ENCODE assay signal across 12 mouse cellular contexts in the genomic region with DNA sequence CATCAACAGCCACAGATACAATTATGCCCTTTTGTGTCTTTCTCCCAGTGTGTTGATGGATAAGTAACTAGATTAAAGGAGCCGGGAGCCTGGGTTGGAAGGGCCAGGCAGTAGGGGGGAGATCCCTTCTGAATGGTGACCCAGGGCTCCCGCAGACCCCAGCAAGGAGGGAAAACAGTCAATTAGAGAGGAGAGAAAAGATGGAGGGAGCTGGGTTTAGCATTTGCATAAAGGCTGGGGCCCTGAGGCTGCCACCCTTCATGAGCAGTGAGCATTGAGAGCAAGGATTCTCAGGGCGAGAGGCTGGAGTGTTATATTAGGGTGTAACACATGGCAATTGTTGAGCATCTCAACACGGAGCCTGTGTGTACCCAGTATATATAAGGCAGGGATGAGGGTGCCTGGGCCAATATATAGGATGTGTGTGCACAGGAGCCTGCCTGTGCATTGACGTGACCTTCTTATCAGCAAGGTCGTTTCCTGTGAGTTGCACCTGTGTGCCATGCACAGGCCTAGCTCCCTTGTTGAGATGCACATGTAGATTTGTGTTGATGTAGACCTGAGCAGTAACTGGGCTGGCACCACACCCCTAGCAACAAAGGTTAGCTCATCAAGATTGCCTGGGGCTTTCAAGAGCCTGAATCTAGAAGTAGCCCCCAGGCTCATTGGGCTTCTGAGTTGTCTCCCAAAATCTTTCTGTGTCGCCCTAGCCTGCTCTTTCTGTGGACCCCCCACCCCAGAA.
A peak's percentile ranks its signal among the peaks of the same experiment; 100 is the strongest.
DNase-seq lines count a peak whose midpoint lies in the region; ATAC-seq and TF ChIP-seq lines count a peak whose summit lies in the region.
"Had no signal": no experiment of that assay in that cellular context is flagged by ENCODE, and none has a peak within 500 bp of the region (broad histone marks: within the 10 kb centered on the region; RNA-seq: fewer than 3 reads in every experiment).

No protein-coding gene starts in this region.

- no peak overlapping the region for H3K27ac ChIP-seq in liver, embryonic 11.5 days (ENCODE audit: low read depth, low read length)
- H3K27ac ChIP-seq in forebrain, postnatal 0 days (ENCODE audit: low read depth, low read length): no peak overlapping the region
- H3K27ac ChIP-seq in midbrain, embryonic 14.5 days (replicated peaks; ENCODE audit: low read depth, low read length): peak overlapping the region; percentile 74
- H3K27ac ChIP-seq: liver, embryonic 14.5 days had no signal

- no peaks in the 10 kb centered on the region for H3K27me3 ChIP-seq in liver, embryonic 11.5 days (replicated peaks; ENCODE audit: control insufficient read depth, insufficient read depth, low read length)
- no peaks in the 10 kb centered on the region for H3K27me3 ChIP-seq in forebrain, postnatal 0 days (ENCODE audit: insufficient read depth, low read length)
- no peaks in the 10 kb centered on the region for H3K27me3 ChIP-seq in midbrain, embryonic 14.5 days (ENCODE audit: control insufficient read depth, insufficient read depth, low read length)

- no peak for TF ChIP-seq CTCF in forebrain, postnatal 0 days (IDR thresholded peaks at IDR 0.05; ENCODE audit: low read depth)

- 0 out of 2 replicates have a peak, but pooled peaks have one; percentile 31 for ATAC-seq in liver, embryonic 11.5 days (replicated peaks; ENCODE audit: low FRiP score)
- ATAC-seq in forebrain, postnatal 0 days: peak; percentile 62
- peak; percentile 28; the same call in 1 of the 2 replicates for ATAC-seq in midbrain, embryonic 14.5 days (ENCODE audit: low FRiP score, low TSS enrichment)
- no peak for ATAC-seq in activated CD4-positive, CD25-positive, alpha-beta regulatory T cell, adult 4 months

- DNase-seq in liver, embryonic 11.5 days (ENCODE audit: low spot score): peak; percentile 22
- DNase-seq in liver: no peak
- DNase-seq in forebrain, postnatal 0 days: peak; percentile 25
- DNase-seq in midbrain, embryonic 14.5 days: peak; percentile 39
- DNase-seq in spleen, postnatal 10 days (ENCODE audit: low spot score in 2 of 2): no peak
- DNase-seq in right cerebral cortex, postnatal 25 days: no peak
- no peak for DNase-seq in B cell, adult 2 months
- DNase-seq: cerebellum, postnatal 10 days; thymus, adult 18-20 months had no signal

- H3K9me3 ChIP-seq in liver, embryonic 11.5 days (ENCODE audit: control insufficient read depth, low read length): no peaks in the 10 kb centered on the region
- H3K9me3 ChIP-seq in forebrain, postnatal 0 days (ENCODE audit: low read length): no peaks in the 10 kb centered on the region
- no peaks in the 10 kb centered on the region for H3K9me3 ChIP-seq in midbrain, embryonic 14.5 days (ENCODE audit: control insufficient read depth, low read length)

- no peak overlapping the region for H3K4me3 ChIP-seq in liver, embryonic 11.5 days (ENCODE audit: low read depth, low read length)
- no peak overlapping the region for H3K4me3 ChIP-seq in forebrain, postnatal 0 days (ENCODE audit: low read depth, low read length)
- no peak overlapping the region for H3K4me3 ChIP-seq in midbrain, embryonic 14.5 days (replicated peaks; ENCODE audit: low read depth, low read length)
- H3K4me3 ChIP-seq: erythroblast, embryonic 14.5 days had no signal

- no peaks in the 10 kb centered on the region for H3K36me3 ChIP-seq in liver, embryonic 11.5 days (ENCODE audit: control insufficient read depth, insufficient read depth, low read length)
- no peaks in the 10 kb centered on the region for H3K36me3 ChIP-seq in forebrain, postnatal 0 days (ENCODE audit: insufficient read depth)
- H3K36me3 ChIP-seq in midbrain, embryonic 14.5 days (ENCODE audit: control insufficient read depth, insufficient read depth, low read length): no peaks in the 10 kb centered on the region

- no peaks in the 10 kb centered on the region for H3K4me1 ChIP-seq in liver, embryonic 11.5 days (replicated peaks; ENCODE audit: control insufficient read depth, insufficient read depth, low read length)
- H3K4me1 ChIP-seq in forebrain, postnatal 0 days (ENCODE audit: insufficient read depth): no peaks in the 10 kb centered on the region
- peaks cover 16% of the 10 kb centered on the region; the same call in 1 of the 2 replicates for H3K4me1 ChIP-seq in midbrain, embryonic 14.5 days (ENCODE audit: control insufficient read depth, insufficient read depth, low read length)

- WGBS in liver, embryonic 11.5 days: 44% methylated on average over 7 of the region's 7 CpGs
- 30% methylated on average over 7 of the region's 7 CpGs for WGBS in forebrain, postnatal 0 days
- 33% methylated on average over 7 of the region's 7 CpGs for WGBS in midbrain, embryonic 14.5 days

- no peak overlapping the region for H3K9ac ChIP-seq in liver, embryonic 11.5 days (ENCODE audit: low read depth, low read length)
- no peak overlapping the region for H3K9ac ChIP-seq in forebrain, postnatal 0 days
- H3K9ac ChIP-seq in midbrain, embryonic 14.5 days (replicated peaks; ENCODE audit: low read length): no peak overlapping the region
- H3K9ac ChIP-seq: liver, embryonic 14.5 days had no signal

- no peak overlapping the region for H3K4me2 ChIP-seq in liver, embryonic 11.5 days
- no peak overlapping the region for H3K4me2 ChIP-seq in forebrain, postnatal 0 days (ENCODE audit: low read depth)
- no peak overlapping the region for H3K4me2 ChIP-seq in midbrain, embryonic 14.5 days (ENCODE audit: low read length)

Comparison
In these comparisons a context has a peak if more than half of its experiments do, and no peak if none do; other contexts are left out.
1. DNase-seq: peak in liver, embryonic 11.5 days (single experiment), forebrain, postnatal 0 days (single experiment) and midbrain, embryonic 14.5 days (single experiment); none in liver (single experiment), spleen, postnatal 10 days (0 of 2), right cerebral cortex, postnatal 25 days (single experiment) and B cell, adult 2 months (0 of 2).